ENCODE assay signal across 10 mouse cellular contexts in genomic region chr13:93940742-93941531, GRCm38 (mm10).
DNase-seq lines count a peak whose midpoint lies in the region; ATAC-seq lines count a peak whose summit lies in the region.
"Had no signal": no experiment of that assay in that cellular context is flagged by ENCODE, and none has a peak within 500 bp of the region (broad histone marks: within the 10 kb centered on the region; RNA-seq: fewer than 3 reads in every experiment).

No protein-coding gene starts in this region.

- no peak overlapping the region for H3K9ac ChIP-seq in kidney, embryonic 14.5 days (ENCODE audit: low read depth, low read length)
- H3K9ac ChIP-seq: neural tube, embryonic 12.5 days had no signal

- H3K36me3 ChIP-seq in megakaryocyte, embryonic 14.5 days (replicated peaks; ENCODE audit: low read length) = no peaks in the 10 kb centered on the region
- H3K36me3 ChIP-seq in kidney, embryonic 14.5 days (ENCODE audit: control insufficient read depth, insufficient read depth, low read length) = no peaks in the 10 kb centered on the region
- H3K36me3 ChIP-seq: neural tube, embryonic 12.5 days had no signal

- DNase-seq in forelimb bud, embryonic 11.5 days (ENCODE audit: low read depth, low spot score) = peak; percentile 46
- DNase-seq in thymus, postnatal 10 days (ENCODE audit: low spot score in 2 of 2) = no peak
- no peak for DNase-seq in neural tube, embryonic 10.5 days (ENCODE audit: extremely low spot score, low spot score)
- DNase-seq in embryo, embryonic 9.5 days (ENCODE audit: extremely low spot score) = no peak

- ATAC-seq in megakaryocyte, adult 5-6 weeks (ENCODE audit: poor library complexity, severe bottlenecking) = no peak
- peak; percentile 63 for ATAC-seq in kidney, embryonic 14.5 days (ENCODE audit: low FRiP score, low TSS enrichment)
- peak; percentile 40 for ATAC-seq in megakaryocyte progenitor cell, adult 5-6 weeks (replicated peaks; ENCODE audit: poor library complexity)
- ATAC-seq: Patski had no signal

- H3K4me1 ChIP-seq in megakaryocyte, embryonic 14.5 days = peaks cover 50% of the 10 kb centered on the region
- peaks cover 13% of the 10 kb centered on the region for H3K4me1 ChIP-seq in kidney, embryonic 14.5 days (ENCODE audit: control insufficient read depth, insufficient read depth, low read length)

- 47% methylated on average over 7 of the region's 7 CpGs for WGBS in kidney, embryonic 14.5 days

- peaks cover 4% of the 10 kb centered on the region for H3K27me3 ChIP-seq in megakaryocyte, embryonic 14.5 days (replicated peaks)
- no peaks in the 10 kb centered on the region for H3K27me3 ChIP-seq in kidney, embryonic 14.5 days (ENCODE audit: control insufficient read depth, insufficient read depth, low read length)
- H3K27me3 ChIP-seq: neural tube, embryonic 12.5 days; Patski had no signal

- no peaks in the 10 kb centered on the region for H3K9me3 ChIP-seq in megakaryocyte, embryonic 14.5 days
- no peaks in the 10 kb centered on the region for H3K9me3 ChIP-seq in kidney, embryonic 14.5 days (ENCODE audit: control insufficient read depth, low read length)
- H3K9me3 ChIP-seq: neural tube, embryonic 12.5 days had no signal

- no peak overlapping the region for H3K4me2 ChIP-seq in kidney, embryonic 14.5 days (replicated peaks; ENCODE audit: low read depth, low read length)
- H3K4me2 ChIP-seq: neural tube, embryonic 12.5 days had no signal

- peak overlapping the region; percentile 68 for H3K4me3 ChIP-seq in megakaryocyte, embryonic 14.5 days (replicated peaks)
- H3K4me3 ChIP-seq in kidney, embryonic 14.5 days (ENCODE audit: low read length) = no peak overlapping the region
- H3K4me3 ChIP-seq: neural tube, embryonic 12.5 days had no signal

- H3K27ac ChIP-seq in kidney, embryonic 14.5 days (ENCODE audit: low read depth, low read length) = peak overlapping the region; percentile 79
- H3K27ac ChIP-seq: neural tube, embryonic 12.5 days had no signal
